11 mouse cellular contexts compared by ENCODE assay signal in the genomic region with DNA sequence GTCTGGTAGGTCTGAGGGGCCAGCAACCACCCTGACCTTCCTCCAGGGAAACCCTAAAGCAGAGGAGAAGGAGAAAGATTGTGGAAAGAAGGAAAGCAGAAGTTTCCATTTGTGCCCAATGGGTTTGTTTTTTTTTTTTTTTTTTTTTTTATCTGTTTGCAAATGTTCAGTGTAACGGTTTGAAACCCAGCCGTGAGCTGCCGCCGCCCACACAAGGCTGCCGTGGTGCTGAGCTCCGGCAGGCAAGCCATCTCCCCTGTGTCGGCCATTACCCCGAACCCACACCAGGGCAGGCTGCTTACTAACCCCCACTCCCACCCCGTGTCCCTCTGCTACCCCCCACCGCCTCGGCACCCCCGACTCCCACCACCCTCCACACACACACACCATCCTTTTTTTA. TPM values are rescaled to one million over a fixed set of nuclear protein-coding genes. Genes with fewer than 3 reads are reported as not detected.
DNase-seq lines count a peak whose midpoint lies in the region; ATAC-seq lines count a peak whose summit lies in the region.
"Had no signal": no experiment of that assay in that cellular context is flagged by ENCODE, and none has a peak within 500 bp of the region (broad histone marks: within the 10 kb centered on the region; RNA-seq: fewer than 3 reads in every experiment).

No protein-coding gene starts in this region.

- H3K9me3 ChIP-seq in limb, embryonic 10.5 days (replicated peaks), result no peaks in the 10 kb centered on the region
- H3K9me3 ChIP-seq: forebrain, embryonic 10.5 days had no signal

- peaks cover 26% of the 10 kb centered on the region for H3K4me1 ChIP-seq in limb, embryonic 10.5 days

- H3K27me3 ChIP-seq in limb, embryonic 10.5 days (ENCODE audit: low read depth, poor library complexity, severe bottlenecking), result no peaks in the 10 kb centered on the region

- H3K36me3 ChIP-seq in limb, embryonic 10.5 days, result no peaks in the 10 kb centered on the region
- H3K36me3 ChIP-seq: forebrain, embryonic 10.5 days had no signal

- peak; percentile 64 for DNase-seq in right cerebral cortex, adult 18-20 months
- no peak for DNase-seq in right cerebral cortex, postnatal 4 days
- DNase-seq in layer of hippocampus, postnatal 25 days (ENCODE audit: extremely low spot score in 1 of 2, low spot score in 1 of 2), result peak; percentile 45 to 60
- DNase-seq in thymus, postnatal 10 days (ENCODE audit: low spot score in 2 of 2), result peak; percentile 29 to 34
- no peak for DNase-seq in kidney, postnatal 25 days
- DNase-seq in urinary bladder, postnatal 25 days (ENCODE audit: low spot score), result no peak
- DNase-seq in limb, embryonic 10.5 days (ENCODE audit: low spot score), result no peak
- DNase-seq: heart, adult 11 months had no signal

- no peak overlapping the region for H3K27ac ChIP-seq in limb, embryonic 10.5 days

- ATAC-seq in common myeloid progenitor, adult 5-6 weeks (replicated peaks; ENCODE audit: low read depth, poor library complexity, severe bottlenecking), result 0 out of 2 replicates have a peak, but pooled peaks have one; percentile 13

- WGBS in limb, embryonic 10.5 days, result 81% methylated on average over 12 of the region's 12 CpGs

- H3K4me3 ChIP-seq in limb, embryonic 10.5 days, result no peak overlapping the region
- H3K4me3 ChIP-seq: forebrain, embryonic 10.5 days had no signal

RNA-seq across cellular contexts. Expression of gene Zfp831, which starts 44.9 kb away (rescaled TPM):
- total RNA-seq in common myeloid progenitor, adult 5-6 weeks (2017), result 2.8 and 4.2 TPM in 2 replicates
- total RNA-seq in layer of hippocampus, postnatal 25 days (2021), result 10 to 100 TPM; 18.8 to 20.0 TPM
- not detected in 2 replicates for polyA plus RNA-seq in limb, embryonic 10.5 days (2016; fragmentation: Nextera tagmentation; extraction: Ambion mirVana)
- total RNA-seq: midbrain, postnatal 0 days had no signal
- polyA plus RNA-seq: midbrain, postnatal 0 days had no signal

Comparison
In these comparisons a context has a peak if more than half of its experiments do, and no peak if none do; other contexts are left out.
1. DNase-seq: peak in right cerebral cortex, adult 18-20 months (single experiment), layer of hippocampus, postnatal 25 days (2 of 2) and thymus, postnatal 10 days (2 of 2); none in right cerebral cortex, postnatal 4 days (single experiment), kidney, postnatal 25 days (0 of 2), urinary bladder, postnatal 25 days (single experiment) and limb, embryonic 10.5 days (single experiment).